Mouse (Mus musculus): ENCODE results near the gene E2f1. TPM values are rescaled to one million over a fixed set of nuclear protein-coding genes. Genes with fewer than 3 reads are reported as not detected.

E2f1 gene
- polyA plus RNA-seq, 1 experiment from 2014 or later = 15.2 TPM

GRCm38 (mm10) chr2:154601324-154601723 lies 31.6 kb upstream of the E2f1 start:
- no peak for ATAC-seq
- 68% methylated on average over 3 of the region's 3 CpGs for WGBS
- Histone ChIP-seq H3K9me3 (no peaks in the 10 kb centered on the region), H3K27ac (no peak overlapping the region), H3K9ac (replicated peaks) (no peak overlapping the region), H3K4me2 (replicated peaks) (no peak overlapping the region), H3K4me3 (replicated peaks) (no peak overlapping the region), H3K27me3 (0 out of 2 replicates have a peak, but pooled peaks cover 6% of the 10 kb centered on the region), H3K36me3 (no peaks in the 10 kb centered on the region), H3K4me1 (replicated peaks) (peaks cover 12% of the 10 kb centered on the region)

GRCm38 (mm10) chr2:154600586-154600985 lies 30.9 kb upstream of the E2f1 start:
- Histone ChIP-seq H3K27ac (no peak overlapping the region), H3K4me3 (replicated peaks) (no peak overlapping the region), H3K27me3 (0 out of 2 replicates have a peak, but pooled peaks cover 3% of the 10 kb centered on the region), H3K9me3 (no peaks in the 10 kb centered on the region), H3K4me2 (replicated peaks) (no peak overlapping the region), H3K9ac (replicated peaks) (no peak overlapping the region), H3K36me3 (no peaks in the 10 kb centered on the region), H3K4me1 (replicated peaks) (peaks cover 12% of the 10 kb centered on the region)
- no peak for ATAC-seq
- WGBS = 67% methylated on average over 6 of the region's 6 CpGs

GRCm38 (mm10) chr2:154597399-154597798 lies 27.7 kb upstream of the E2f1 start:
- 86% methylated on average over 3 of the region's 3 CpGs for WGBS
- Histone ChIP-seq H3K36me3 (peaks cover 6% of the 10 kb centered on the region; the same call in 1 of the 2 replicates), H3K9ac (replicated peaks) (no peak overlapping the region), H3K4me1 (replicated peaks) (no peaks in the 10 kb centered on the region), H3K9me3 (no peaks in the 10 kb centered on the region), H3K27ac (no peak overlapping the region), H3K27me3 (no peaks in the 10 kb centered on the region), H3K4me3 (replicated peaks) (no peak overlapping the region), H3K4me2 (replicated peaks) (no peak overlapping the region)
- ATAC-seq = no peak

- WGBS = 82% methylated on average over 5 of the region's 5 CpGs
- no peaks in the 10 kb centered on the region for H3K9me3 ChIP-seq
These were observed 26.1 kb upstream of the E2f1 start for GRCm38 (mm10) chr2:154595775-154596174.

GRCm38 (mm10) chr2:154593025-154593424 lies 23.3 kb upstream of the E2f1 start:
- Histone ChIP-seq H3K27me3 (no peaks in the 10 kb centered on the region), H3K9ac (replicated peaks) (no peak overlapping the region), H3K4me1 (replicated peaks) (no peaks in the 10 kb centered on the region), H3K4me2 (replicated peaks) (no peak overlapping the region), H3K27ac (no peak overlapping the region), H3K9me3 (no peaks in the 10 kb centered on the region), H3K36me3 (peaks cover 6% of the 10 kb centered on the region; the same call in 1 of the 2 replicates), H3K4me3 (replicated peaks) (no peak overlapping the region)
- 73% methylated on average over 3 of the region's 3 CpGs for WGBS
- ATAC-seq = no peak

More at GRCm38 (mm10) chr2:154595775-154596174, 26.1 kb upstream of the E2f1 start:
- no peak for ATAC-seq
- no peak overlapping the region for H3K9ac ChIP-seq (replicated peaks)
- H3K4me3 ChIP-seq (replicated peaks) = no peak overlapping the region
- H3K27ac ChIP-seq = no peak overlapping the region
- H3K4me2 ChIP-seq (replicated peaks) = no peak overlapping the region
- peaks cover 6% of the 10 kb centered on the region; the same call in 1 of the 2 replicates for H3K36me3 ChIP-seq
- H3K4me1 ChIP-seq (replicated peaks) = no peaks in the 10 kb centered on the region
- no peaks in the 10 kb centered on the region for H3K27me3 ChIP-seq

- WGBS = 88% methylated on average over 3 of the region's 3 CpGs
- H3K4me2 ChIP-seq (replicated peaks) = no peak overlapping the region
- no peak for ATAC-seq
- H3K4me1 ChIP-seq (replicated peaks) = no peaks in the 10 kb centered on the region
- no peaks in the 10 kb centered on the region for H3K9me3 ChIP-seq
- peaks cover 9% of the 10 kb centered on the region; the same call in 1 of the 2 replicates for H3K36me3 ChIP-seq
- no peak overlapping the region for H3K9ac ChIP-seq (replicated peaks)
- no peak overlapping the region for H3K4me3 ChIP-seq (replicated peaks)
- H3K27ac ChIP-seq = no peak overlapping the region
- H3K27me3 ChIP-seq = no peaks in the 10 kb centered on the region
These were observed 21.5 kb upstream of the E2f1 start for GRCm38 (mm10) chr2:154591239-154591638.

GRCm38 (mm10) chr2:154589051-154589450 lies 19.4 kb upstream of the E2f1 start:
- Histone ChIP-seq H3K4me3 (replicated peaks) (no peak overlapping the region), H3K9ac (replicated peaks) (no peak overlapping the region), H3K9me3 (no peaks in the 10 kb centered on the region), H3K36me3 (peaks cover 9% of the 10 kb centered on the region; the same call in 1 of the 2 replicates), H3K27me3 (no peaks in the 10 kb centered on the region), H3K4me2 (replicated peaks) (no peak overlapping the region), H3K4me1 (replicated peaks) (peaks cover 20% of the 10 kb centered on the region), H3K27ac (no peak overlapping the region)
- no peak for ATAC-seq
- WGBS = 73% methylated on average over 4 of the region's 4 CpGs

GRCm38 (mm10) chr2:154586405-154586804 lies 16.7 kb upstream of the E2f1 start:
- no peak overlapping the region for H3K4me3 ChIP-seq (replicated peaks)
- H3K4me2 ChIP-seq (replicated peaks) = no peak overlapping the region
- ATAC-seq = no peak
- H3K9ac ChIP-seq (replicated peaks) = no peak overlapping the region
- H3K27ac ChIP-seq = no peak overlapping the region
- WGBS = 69% methylated on average over 5 of the region's 5 CpGs
- H3K9me3 ChIP-seq = no peaks in the 10 kb centered on the region
- peaks cover 24% of the 10 kb centered on the region for H3K4me1 ChIP-seq (replicated peaks)
- 0 out of 2 replicates have a peak, but pooled peaks cover 3% of the 10 kb centered on the region for H3K36me3 ChIP-seq
- no peaks in the 10 kb centered on the region for H3K27me3 ChIP-seq

- H3K4me3 ChIP-seq (replicated peaks) = no peak overlapping the region
- H3K36me3 ChIP-seq = 0 out of 2 replicates have a peak, but pooled peaks cover 3% of the 10 kb centered on the region
- no peak overlapping the region for H3K27ac ChIP-seq
- no peak for ATAC-seq
- H3K9me3 ChIP-seq = no peaks in the 10 kb centered on the region
- no peak overlapping the region for H3K9ac ChIP-seq (replicated peaks)
- WGBS = 71% methylated on average over 17 of the region's 17 CpGs
- H3K27me3 ChIP-seq = no peaks in the 10 kb centered on the region
- H3K4me1 ChIP-seq (replicated peaks) = peaks cover 28% of the 10 kb centered on the region
- no peak overlapping the region for H3K4me2 ChIP-seq (replicated peaks)
These were observed 15.4 kb upstream of the E2f1 start for GRCm38 (mm10) chr2:154584931-154585601.

- H3K4me1 ChIP-seq (replicated peaks) = peaks cover 28% of the 10 kb centered on the region
- peak overlapping the region; percentile 49; the same call in 1 of the 2 replicates for H3K27ac ChIP-seq
- no peak overlapping the region for H3K4me3 ChIP-seq (replicated peaks)
- H3K9me3 ChIP-seq = no peaks in the 10 kb centered on the region
- H3K27me3 ChIP-seq = no peaks in the 10 kb centered on the region
- ATAC-seq = peak; percentile 72
- 0 out of 2 replicates have a peak, but pooled peaks cover 3% of the 10 kb centered on the region for H3K36me3 ChIP-seq
- H3K9ac ChIP-seq (replicated peaks) = no peak overlapping the region
- no peak overlapping the region for H3K4me2 ChIP-seq (replicated peaks)
- 57% methylated on average over 15 of the region's 15 CpGs for WGBS
These were observed 14.5 kb upstream of the E2f1 start for GRCm38 (mm10) chr2:154583906-154584872.

GRCm38 (mm10) chr2:154581421-154581820 lies 11.7 kb upstream of the E2f1 start:
- H3K36me3 ChIP-seq = no peaks in the 10 kb centered on the region
- no peak overlapping the region for H3K27ac ChIP-seq
- no peak overlapping the region for H3K4me3 ChIP-seq (replicated peaks)
- H3K9ac ChIP-seq (replicated peaks) = no peak overlapping the region
- no peaks in the 10 kb centered on the region for H3K27me3 ChIP-seq
- H3K4me1 ChIP-seq (replicated peaks) = peaks cover 44% of the 10 kb centered on the region
- WGBS = 100% methylated on average over 1 of the region's 1 CpGs
- no peak overlapping the region for H3K4me2 ChIP-seq (replicated peaks)
- H3K9me3 ChIP-seq = no peaks in the 10 kb centered on the region
- no peak for ATAC-seq

- no peak overlapping the region for H3K4me3 ChIP-seq (replicated peaks)
- 77% methylated on average over 8 of the region's 8 CpGs for WGBS
- no peaks in the 10 kb centered on the region for H3K27me3 ChIP-seq
- H3K36me3 ChIP-seq = no peaks in the 10 kb centered on the region
- no peak overlapping the region for H3K9ac ChIP-seq (replicated peaks)
- H3K4me2 ChIP-seq (replicated peaks) = no peak overlapping the region
- H3K4me1 ChIP-seq (replicated peaks) = peaks cover 44% of the 10 kb centered on the region
- no peaks in the 10 kb centered on the region for H3K9me3 ChIP-seq
- ATAC-seq = no peak
- no peak overlapping the region for H3K27ac ChIP-seq
These were observed 10.9 kb upstream of the E2f1 start for GRCm38 (mm10) chr2:154580586-154580985.

Data from midbrain, embryonic 13.5 days (tissue).